Mouse (Mus musculus) inflammation-experienced regulatory T-cells, adult 6 months (primary cell): ENCODE results near the gene Twf2. TPM values are rescaled to one million over a fixed set of nuclear protein-coding genes. Genes with fewer than 3 reads are reported as not detected.

ENCODE experiments used
- ATAC-seq: one replicate; pipeline ENCODE4 v1.8.0; 2017
- polyA plus RNA-seq, 3 experiments: library from polyadenylated mRNA; unstranded; fragments of 100-300 nt; shearing (Covaris generic); gene quantifications; one replicate each; pipeline ENCODE4 v1.2.1; 2017

The Twf2 gene
- polyA plus RNA-seq, 3 experiments from 2014 or later: 126 to 140 (median 135) TPM

GRCm38 (mm10) chr9:106179454-106179853 lies 23.5 kb upstream of the Twf2 start:
- no peak for ATAC-seq

DNA sequence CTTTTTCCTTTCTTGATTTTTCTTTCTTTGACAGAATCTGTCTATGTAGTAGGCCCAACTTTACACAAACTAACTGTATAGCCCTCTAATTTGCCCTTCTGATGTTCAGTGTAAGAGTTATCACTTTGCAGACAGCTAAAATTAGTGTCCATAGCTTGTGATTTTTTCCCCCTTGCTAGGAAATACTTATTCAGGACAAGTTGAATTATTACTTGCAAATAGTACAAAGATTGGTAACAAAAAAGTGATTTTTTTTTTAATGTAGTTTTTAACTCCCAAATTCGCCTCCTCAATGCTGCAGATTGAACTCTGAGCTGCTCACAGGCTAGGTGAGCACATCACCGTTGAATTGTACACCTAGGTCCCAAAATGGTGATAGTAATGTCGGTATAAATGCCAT lies 22.9 kb upstream of the Twf2 start:
- ATAC-seq: no peak

GRCm38 (mm10) chr9:106182146-106182545 lies 20.8 kb upstream of the Twf2 start:
- peak; percentile 44 for ATAC-seq

GRCm38 (mm10) chr9:106183996-106184395 lies 18.9 kb upstream of the Twf2 start:
- ATAC-seq: no peak

- ATAC-seq: no peak
Observed at GRCm38 (mm10) chr9:106191355-106191754, 11.6 kb upstream of the Twf2 start.

DNA sequence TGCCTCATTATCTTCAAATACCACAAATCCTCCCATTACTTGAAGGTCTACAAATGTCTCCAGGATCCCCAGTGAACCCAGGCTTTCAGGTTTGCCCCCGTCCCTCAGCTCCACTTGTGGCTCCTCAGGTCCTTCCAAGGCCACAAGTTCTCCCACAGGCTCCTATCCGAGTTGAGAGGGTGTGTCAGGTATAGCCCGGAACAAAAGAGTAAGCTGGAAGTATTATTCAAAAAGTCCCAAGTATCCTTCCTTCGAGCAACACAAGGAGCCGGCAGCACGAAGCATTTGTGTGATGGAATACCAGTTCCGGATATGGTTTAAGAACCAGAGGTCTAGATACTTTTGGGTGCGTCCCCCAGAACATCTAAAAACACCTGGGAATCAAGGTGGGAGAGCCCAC lies 10.9 kb upstream of the Twf2 start:
- ATAC-seq: no peak

DNA sequence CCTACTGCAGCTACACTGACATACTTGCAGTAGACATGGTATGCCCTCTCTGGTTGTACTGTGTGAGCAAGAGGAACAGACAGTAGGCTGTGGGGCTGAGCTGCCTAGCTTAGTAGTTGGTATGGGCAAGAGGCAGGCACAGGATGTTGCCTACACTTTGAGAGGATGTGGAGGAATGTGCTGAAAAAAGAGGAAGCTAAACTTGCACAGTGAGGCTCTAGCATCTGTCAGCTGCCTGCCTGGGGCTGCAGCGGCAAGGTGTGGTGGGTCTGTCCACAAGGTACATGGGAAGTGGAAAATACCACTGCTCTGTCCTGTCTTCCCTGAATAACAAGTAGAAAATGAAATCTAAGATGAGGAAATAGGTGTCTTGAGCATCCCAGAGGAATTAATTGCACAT lies 9.9 kb upstream of the Twf2 start:
- ATAC-seq: peak; percentile 67

DNA sequence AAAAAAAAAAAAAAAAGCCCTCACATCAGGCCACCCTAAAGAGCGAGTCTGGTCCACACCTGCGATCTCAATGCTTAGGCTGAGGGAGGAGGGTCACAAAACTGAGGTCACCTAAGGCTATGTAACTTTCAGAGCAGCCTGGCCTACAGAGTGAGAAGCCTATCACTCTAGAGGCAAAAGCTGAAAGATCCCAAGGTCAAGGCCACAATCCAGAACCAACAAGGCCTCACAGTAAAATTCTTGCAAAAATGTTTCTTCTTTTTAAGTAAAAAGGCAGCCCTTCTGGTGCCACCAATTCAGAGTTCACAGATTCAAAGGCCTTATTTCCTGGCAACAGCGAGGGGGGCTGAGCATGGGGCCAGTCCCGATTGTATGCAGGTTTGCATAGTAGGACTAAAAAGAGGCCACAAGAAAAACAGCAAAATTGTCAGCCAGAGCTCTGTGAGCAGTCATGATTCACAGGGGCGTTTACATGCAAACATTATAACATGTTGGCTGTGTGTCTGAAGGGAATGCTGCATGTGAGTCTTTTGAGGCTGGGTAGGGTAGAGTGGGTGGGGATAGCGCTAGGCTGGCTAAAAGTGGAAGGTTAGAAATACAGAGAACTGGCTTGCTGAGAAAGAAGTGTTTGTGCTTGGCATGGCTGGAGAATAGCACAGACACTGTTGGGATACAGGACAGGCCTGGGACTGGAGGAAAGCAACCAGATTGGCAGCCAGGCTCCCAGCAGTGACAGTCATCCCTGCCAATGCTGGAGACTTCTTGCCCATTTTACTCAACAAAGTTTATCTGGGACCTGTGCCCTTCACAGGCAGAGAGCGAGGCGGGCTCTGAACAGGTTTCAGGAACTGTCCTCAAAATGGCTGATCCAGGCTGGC lies 8.7 kb upstream of the Twf2 start:
- ATAC-seq: peak; percentile 16

DNA sequence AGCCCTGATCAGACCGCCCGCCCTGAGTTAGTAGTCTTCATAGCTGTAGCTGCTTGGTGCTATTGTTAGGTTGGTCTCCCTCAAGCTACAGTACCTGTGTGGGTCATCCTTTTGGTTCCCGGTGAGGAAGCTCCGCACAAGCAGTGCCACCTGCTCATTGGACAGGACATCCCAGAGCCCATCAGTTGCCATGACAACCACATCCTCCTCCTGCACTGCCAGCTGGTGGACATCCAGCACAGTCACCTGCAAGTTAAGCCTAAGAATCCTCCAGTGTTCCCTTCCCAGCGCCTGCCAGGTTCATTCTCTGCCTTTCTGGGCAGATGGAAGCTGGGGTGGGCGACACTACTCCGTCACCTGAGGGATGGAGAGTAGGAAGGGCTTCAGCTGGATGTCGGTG lies 7.2 kb upstream of the Twf2 start:
- ATAC-seq: no peak

GRCm38 (mm10) chr9:106197081-106197713 lies 5.7 kb upstream of the Twf2 start:
- ATAC-seq: peak; percentile 36

GRCm38 (mm10) chr9:106197732-106198131 lies 5.2 kb upstream of the Twf2 start:
- ATAC-seq: no peak

- peak; percentile 13 for ATAC-seq
Observed at GRCm38 (mm10) chr9:106198962-106199458, 3.9 kb upstream of the Twf2 start.

- no peak for ATAC-seq
Observed at GRCm38 (mm10) chr9:106199535-106200272, 3.2 kb upstream of the Twf2 start, which contains the start of gene Ppm1m. Gene Ppm1m, minus strand, starts transcription at chr9:106199746.

- ATAC-seq: no peak
Observed at GRCm38 (mm10) chr9:106201895-106202294, 1.0 kb upstream of the Twf2 start.

DNA sequence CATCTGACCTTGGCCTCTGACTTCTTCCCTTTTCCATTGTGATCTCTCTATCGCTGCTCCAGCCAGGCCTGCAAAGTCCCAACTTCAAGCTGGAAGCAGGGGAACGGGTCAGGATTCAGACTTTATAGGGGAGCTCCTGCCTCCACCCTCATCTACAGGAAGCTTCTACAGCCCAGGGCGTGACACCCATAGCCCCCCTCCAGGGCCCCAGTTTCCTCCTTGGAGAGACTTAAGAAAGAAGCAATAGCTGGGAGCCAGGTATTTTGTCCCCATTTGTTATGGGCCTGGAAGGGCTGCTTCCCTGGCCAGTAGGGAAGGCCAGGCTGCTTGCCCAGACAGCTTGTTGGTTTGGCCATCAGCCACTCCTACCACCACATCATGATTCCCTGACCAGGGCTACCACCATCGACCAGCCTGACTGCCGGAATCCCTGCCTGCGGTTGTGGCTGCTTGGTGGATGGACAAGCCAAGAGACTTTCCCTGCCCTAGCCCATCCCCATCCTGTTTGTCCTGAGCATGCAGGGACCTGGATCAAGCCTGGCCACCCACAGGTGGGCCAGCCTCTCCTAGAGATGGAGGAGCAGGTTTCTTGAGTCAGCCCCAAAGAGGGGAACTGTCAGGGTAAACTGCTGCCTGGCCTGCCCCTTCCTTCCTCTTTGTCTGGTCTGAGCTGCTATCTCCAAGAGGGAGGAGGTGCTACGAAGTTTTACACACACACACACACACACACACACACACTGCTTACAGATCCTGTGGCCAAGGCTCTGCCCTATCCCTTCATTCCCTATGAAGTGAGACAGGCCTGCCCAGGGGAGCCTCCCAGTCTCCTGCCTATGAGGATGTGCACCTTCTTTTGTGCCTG lies 1.3 kb downstream of the Twf2 start:
- ATAC-seq: no peak

DNA sequence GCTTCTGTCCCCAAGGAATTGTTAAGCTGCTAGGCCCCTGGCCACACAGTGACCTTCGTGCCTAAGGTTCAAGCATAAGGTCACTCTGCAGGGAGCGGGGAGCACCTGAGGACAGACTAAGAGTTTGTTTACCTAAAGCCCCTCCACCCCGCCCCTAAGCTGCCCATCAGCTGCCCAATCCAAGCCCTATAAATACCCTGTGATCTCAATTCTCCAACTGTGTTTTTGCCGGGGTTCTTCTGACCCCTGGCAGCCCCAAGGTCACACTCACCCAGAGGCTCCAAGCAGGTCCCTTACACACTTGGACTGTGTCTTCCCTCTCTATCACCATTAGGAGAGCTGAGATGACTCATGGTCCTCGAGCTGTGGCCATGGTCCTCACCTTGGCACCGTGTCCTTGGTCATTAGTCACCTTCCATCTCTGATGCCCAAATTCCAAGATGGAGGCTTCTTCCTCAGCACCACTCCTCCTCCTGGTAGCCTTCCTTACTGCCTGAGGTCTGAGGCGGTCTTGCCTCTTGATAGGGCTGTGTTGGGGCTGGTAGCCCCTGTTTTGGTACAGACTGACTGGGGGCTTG lies 2.9 kb downstream of the Twf2 start:
- no peak for ATAC-seq

DNA sequence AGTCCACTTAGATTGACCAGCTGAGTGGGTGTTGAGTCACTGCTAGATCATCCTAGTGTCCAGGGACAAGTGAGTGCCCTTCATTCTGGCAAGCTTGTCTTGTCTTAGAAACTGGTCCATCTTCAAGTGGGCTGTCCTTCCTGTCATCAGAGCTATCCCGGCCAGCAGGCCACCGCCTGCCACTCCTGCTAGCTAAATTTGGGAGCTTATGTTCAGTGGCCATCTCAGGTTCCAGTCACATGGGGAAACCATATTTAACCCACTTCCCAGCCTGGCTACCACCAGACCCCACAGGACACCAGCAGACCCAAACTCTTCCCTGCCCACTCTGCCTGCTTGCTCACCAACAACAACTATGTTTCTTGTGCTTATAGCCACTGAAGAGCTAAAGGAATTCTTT lies 3.6 kb downstream of the Twf2 start:
- no peak for ATAC-seq

DNA sequence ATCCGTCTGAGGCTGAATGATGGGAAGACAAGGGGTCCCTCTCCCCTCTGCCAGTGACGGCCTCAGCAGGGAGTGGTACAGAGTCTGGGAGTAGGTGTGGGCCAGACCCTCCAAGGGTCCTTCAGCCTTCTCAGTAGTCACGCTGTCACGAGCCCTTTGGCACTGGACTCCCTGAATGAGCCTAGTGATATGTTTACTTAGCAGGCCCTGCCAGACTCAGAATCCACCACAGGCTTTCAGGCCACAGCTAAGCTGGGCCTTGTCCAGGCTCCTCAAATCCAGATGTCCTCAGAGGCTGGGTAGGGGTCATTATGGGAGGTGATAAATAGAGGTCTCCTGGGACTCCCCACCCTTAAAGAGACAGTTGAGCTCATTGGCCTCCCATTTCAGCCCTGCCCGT lies 5.3 kb downstream of the Twf2 start:
- no peak for ATAC-seq

DNA sequence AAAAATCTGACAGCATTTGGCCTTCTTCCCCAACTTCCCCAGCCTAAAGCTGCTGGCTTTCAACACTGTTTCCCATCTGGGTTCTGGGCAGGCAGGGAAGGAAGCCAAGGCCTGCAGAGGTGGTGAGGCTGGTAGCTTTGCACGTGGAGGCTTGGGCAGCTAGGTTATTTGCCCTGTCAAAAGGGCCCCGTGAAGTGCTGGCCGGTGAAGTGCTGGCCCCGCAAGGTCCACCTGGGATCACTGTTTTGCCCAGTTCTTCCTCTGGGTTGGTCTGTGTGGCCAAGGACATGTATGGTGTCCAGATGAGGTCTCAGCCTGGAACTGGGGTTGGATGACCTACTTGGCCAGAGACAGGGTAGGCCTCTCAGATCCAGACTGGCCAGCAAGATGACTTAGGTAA lies 7.0 kb downstream of the Twf2 start:
- ATAC-seq: no peak

DNA sequence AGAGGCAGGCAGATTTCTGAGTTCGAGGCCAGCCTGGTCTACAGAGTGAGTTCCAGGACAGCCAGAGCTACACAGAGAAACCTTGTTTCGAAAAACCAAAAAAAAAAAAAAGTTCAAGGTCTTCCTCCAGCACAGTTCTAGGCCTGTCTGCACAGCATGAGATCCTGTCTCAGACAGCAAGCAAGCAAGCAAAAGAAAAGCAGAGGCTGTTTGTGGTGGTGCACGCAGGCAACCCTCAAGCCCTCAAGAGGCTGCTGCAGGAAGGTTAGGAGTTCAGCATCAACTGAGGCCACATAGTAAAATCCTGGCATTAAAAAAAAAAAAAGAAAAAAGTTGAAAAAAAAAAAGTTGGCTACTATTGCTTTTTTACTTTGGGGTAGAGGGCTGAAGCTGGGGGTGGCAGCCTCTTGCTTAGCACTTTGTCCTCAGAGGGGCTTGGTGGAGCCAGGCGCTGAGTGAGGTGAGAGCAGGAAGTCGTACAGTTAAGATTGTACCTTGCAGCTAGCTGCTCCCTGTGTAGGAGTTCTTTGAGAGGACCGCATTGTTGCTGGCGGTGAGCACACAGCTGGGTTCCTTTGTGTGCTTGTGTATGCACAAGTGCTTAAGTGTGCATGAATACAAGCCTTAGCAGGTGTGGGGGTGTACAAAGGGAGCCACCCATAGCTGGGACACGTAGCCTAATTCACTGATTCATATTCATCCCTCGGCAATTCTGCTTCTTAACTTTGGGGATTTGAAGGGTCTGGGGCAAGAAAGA lies 8.1 kb downstream of the Twf2 start:
- peak; percentile 67 for ATAC-seq
